Mouse (Mus musculus): Measurements from ENCODE around the gene Mutyh. TPM values are rescaled to one million over a fixed set of nuclear protein-coding genes. Genes with fewer than 3 reads are reported as not detected.
"Not testable (repeated sequence)": the region's sequence is repeated elsewhere in the genome, so short reads cannot be mapped to it uniquely, and the experiment has no call there.

Mutyh gene
- polyA plus RNA-seq, 1 experiment from 2014 or later: 5.6 TPM

- H3K27me3 ChIP-seq: no peaks in the 10 kb centered on the region
- ChIA-PET POLR2A (no interaction called here), CTCF (no interaction called here)
- DNase-seq (ENCODE audit: low read depth, low spot score) (no peak), ATAC-seq (no peak)
- TF ChIP-seq CTCF (IDR thresholded peaks at IDR 0.05): no peak
- in situ Hi-C loops (cut with MboI; ENCODE audit: low pct_unique_long_range_greater_than_20kb): loop anchor here (5.0 kb wide), 2 partner anchors 171 to 311 kb away; partner anchors contain the start of genes Plk3 and Urod
Observed at GRCm38 (mm10) chr4:116820902-116821693, 13.6 kb downstream of the Mutyh start.

- DNase-seq (ENCODE audit: low read depth, low spot score) (no peak), ATAC-seq (no peak)
- no peaks in the 10 kb centered on the region for H3K27me3 ChIP-seq
- in situ Hi-C loops (cut with MboI; ENCODE audit: low pct_unique_long_range_greater_than_20kb): loop anchor here (5.0 kb wide), 2 partner anchors 171 to 311 kb away; partner anchors contain the start of genes Plk3 and Urod
- ChIA-PET POLR2A (no interaction called here), CTCF (no interaction called here)
- TF ChIP-seq CTCF (IDR thresholded peaks at IDR 0.05): no peak
Observed at GRCm38 (mm10) chr4:116821694-116822016, 14.1 kb downstream of the Mutyh start, which contains the start of gene Hpdl. Gene Hpdl (minus strand): TSS chr4:116821707.

GRCm38 (mm10) chr4:116824541-116825004, 17.1 kb downstream of the Mutyh start:
- ChIA-PET POLR2A (interaction anchor here (0.8 kb wide), 1 partner anchor 15 kb away, joined by 3 read pairs; no protein-coding TSS in a partner anchor), CTCF (interaction anchor here (0.9 to 1.0 kb wide), 2 partner anchors 151 to 167 kb away, joined by 3 to 4 read pairs; no protein-coding TSS in a partner anchor)
- no peaks in the 10 kb centered on the region for H3K27me3 ChIP-seq
- no peak for DNase-seq (ENCODE audit: low read depth, low spot score)
- no peak for TF ChIP-seq CTCF (IDR thresholded peaks at IDR 0.05)
- in situ Hi-C loops (cut with MboI; ENCODE audit: low pct_unique_long_range_greater_than_20kb): loop anchor here (5.0 kb wide), 2 partner anchors 168 to 308 kb away; partner anchors contain the start of genes Plk3 and Urod
- no peak for ATAC-seq

- DNase-seq (ENCODE audit: low read depth, low spot score): no peak
Observed at GRCm38 (mm10) chr4:116827819-116828218, 20.3 kb downstream of the Mutyh start.

GRCm38 (mm10) chr4:116829364-116830069, 22.0 kb downstream of the Mutyh start:
- TF ChIP-seq CTCF (IDR thresholded peaks at IDR 0.05): no peak
- DNase-seq (ENCODE audit: low read depth, low spot score) (no peak), ATAC-seq (no peak)
- POLR2A ChIA-PET: interaction anchor here (0.5 kb wide), 1 partner anchor 171 kb away, joined by 3 read pairs; no protein-coding TSS in a partner anchor
- H3K27me3 ChIP-seq: no peaks in the 10 kb centered on the region
- CTCF ChIA-PET: interaction anchor here (0.9 kb wide), 1 partner anchor 516 kb away, joined by 3 read pairs; no protein-coding TSS in a partner anchor
- in situ Hi-C loops (cut with MboI; ENCODE audit: low pct_unique_long_range_greater_than_20kb): no loop called here

More at GRCm38 (mm10) chr4:116827819-116828218, 20.3 kb downstream of the Mutyh start:
- POLR2A ChIA-PET: no interaction called here
- H3K27me3 ChIP-seq: no peaks in the 10 kb centered on the region
- CTCF ChIA-PET: interaction anchor here (0.6 to 1.3 kb wide), 8 partner anchors 117 to 164 kb away, joined by 3 to 4 read pairs (median 3); no protein-coding TSS in a partner anchor
- in situ Hi-C loops (cut with MboI; ENCODE audit: low pct_unique_long_range_greater_than_20kb): no loop called here
- TF ChIP-seq CTCF (IDR thresholded peaks at IDR 0.05): no peak
- no peak for ATAC-seq

GRCm38 (mm10) chr4:116830070-116830368, 22.5 kb downstream of the Mutyh start:
- ATAC-seq (no peak), DNase-seq (ENCODE audit: low read depth, low spot score) (no peak)
- in situ Hi-C loops (cut with MboI; ENCODE audit: low pct_unique_long_range_greater_than_20kb): no loop called here
- CTCF ChIA-PET: interaction anchor here (0.9 kb wide), 1 partner anchor 516 kb away, joined by 3 read pairs; no protein-coding TSS in a partner anchor
- no peak for TF ChIP-seq CTCF (IDR thresholded peaks at IDR 0.05)
- POLR2A ChIA-PET: no interaction called here
- H3K27me3 ChIP-seq: no peaks in the 10 kb centered on the region

GRCm38 (mm10) chr4:116838999-116839398, 31.5 kb downstream of the Mutyh start:
- no peak for DNase-seq (ENCODE audit: low read depth, low spot score)
- ATAC-seq: no peak
- no peak for TF ChIP-seq CTCF (IDR thresholded peaks at IDR 0.05)
- no peaks in the 10 kb centered on the region for H3K27me3 ChIP-seq
- ChIA-PET POLR2A (no interaction called here), CTCF (interaction anchor here (0.9 kb wide), 1 partner anchor 26 kb away, joined by 3 read pairs; no protein-coding TSS in a partner anchor)
- in situ Hi-C loops (cut with MboI; ENCODE audit: low pct_unique_long_range_greater_than_20kb): no loop called here

GRCm38 (mm10) chr4:116840096-116840495, 32.6 kb downstream of the Mutyh start:
- POLR2A ChIA-PET; ATAC-seq; DNase-seq (ENCODE audit: low read depth, low spot score); in situ Hi-C loops (cut with MboI; ENCODE audit: low pct_unique_long_range_greater_than_20kb); CTCF ChIA-PET; H3K27me3 ChIP-seq: not testable (repeated sequence)

GRCm38 (mm10) chr4:116840841-116841240, 33.3 kb downstream of the Mutyh start:
- ChIA-PET POLR2A (no interaction called here), CTCF (no interaction called here)
- ATAC-seq (no peak), DNase-seq (ENCODE audit: low read depth, low spot score) (no peak)
- peaks cover 2% of the 10 kb centered on the region for H3K27me3 ChIP-seq
- no peak for TF ChIP-seq CTCF (IDR thresholded peaks at IDR 0.05)
- in situ Hi-C loops (cut with MboI; ENCODE audit: low pct_unique_long_range_greater_than_20kb): no loop called here

- no peak for DNase-seq (ENCODE audit: low read depth, low spot score)
- POLR2A ChIA-PET: no interaction called here
- in situ Hi-C loops (cut with MboI; ENCODE audit: low pct_unique_long_range_greater_than_20kb): no loop called here
- peaks cover 5% of the 10 kb centered on the region for H3K27me3 ChIP-seq
- TF ChIP-seq CTCF (IDR thresholded peaks at IDR 0.05): no peak
- no peak for ATAC-seq
- CTCF ChIA-PET: interaction anchor here (2.3 kb wide), 1 partner anchor 10 kb away, joined by 5 read pairs; no protein-coding TSS in a partner anchor
Observed at GRCm38 (mm10) chr4:116844324-116844723, 36.8 kb downstream of the Mutyh start.
